Mouse (Mus musculus): ENCODE measurements around the gene Vav2.

Vav2 gene

DNA sequence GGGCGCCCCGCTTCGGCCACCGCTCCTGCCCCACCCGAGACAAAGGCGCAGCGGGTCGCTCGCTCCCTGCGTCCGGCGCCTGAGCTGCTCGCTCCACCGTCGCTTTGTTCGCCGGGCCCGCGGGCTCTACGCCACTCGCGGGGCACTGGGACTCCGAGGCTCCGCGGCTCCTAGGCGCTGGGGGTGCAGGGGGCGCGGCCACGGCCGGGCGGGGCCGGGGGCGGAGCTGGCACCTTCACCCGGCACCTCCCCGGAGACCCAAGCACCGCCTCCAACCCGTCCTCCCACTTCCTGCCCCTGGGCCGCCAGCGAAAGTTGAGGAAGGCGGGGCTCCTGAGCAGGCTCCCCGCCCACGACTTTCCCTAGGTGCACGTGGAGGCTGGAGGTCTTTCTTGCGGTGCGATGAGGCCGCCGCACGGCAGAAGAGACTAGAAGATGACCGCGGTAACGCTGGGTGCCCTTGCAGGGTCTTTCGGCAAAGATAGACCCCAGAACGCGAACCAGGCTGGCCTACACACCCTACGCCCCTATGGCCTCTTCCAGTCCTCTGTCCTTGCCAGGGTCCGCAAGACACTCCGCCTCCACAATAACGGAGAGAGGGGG is at the start of gene Vav2:
Gene Vav2 (minus strand): TSS at position 179 of the 603 bp plus-strand sequence.
- DNase-seq (ENCODE audit: low read depth, low spot score): peak; percentile 97

DNA sequence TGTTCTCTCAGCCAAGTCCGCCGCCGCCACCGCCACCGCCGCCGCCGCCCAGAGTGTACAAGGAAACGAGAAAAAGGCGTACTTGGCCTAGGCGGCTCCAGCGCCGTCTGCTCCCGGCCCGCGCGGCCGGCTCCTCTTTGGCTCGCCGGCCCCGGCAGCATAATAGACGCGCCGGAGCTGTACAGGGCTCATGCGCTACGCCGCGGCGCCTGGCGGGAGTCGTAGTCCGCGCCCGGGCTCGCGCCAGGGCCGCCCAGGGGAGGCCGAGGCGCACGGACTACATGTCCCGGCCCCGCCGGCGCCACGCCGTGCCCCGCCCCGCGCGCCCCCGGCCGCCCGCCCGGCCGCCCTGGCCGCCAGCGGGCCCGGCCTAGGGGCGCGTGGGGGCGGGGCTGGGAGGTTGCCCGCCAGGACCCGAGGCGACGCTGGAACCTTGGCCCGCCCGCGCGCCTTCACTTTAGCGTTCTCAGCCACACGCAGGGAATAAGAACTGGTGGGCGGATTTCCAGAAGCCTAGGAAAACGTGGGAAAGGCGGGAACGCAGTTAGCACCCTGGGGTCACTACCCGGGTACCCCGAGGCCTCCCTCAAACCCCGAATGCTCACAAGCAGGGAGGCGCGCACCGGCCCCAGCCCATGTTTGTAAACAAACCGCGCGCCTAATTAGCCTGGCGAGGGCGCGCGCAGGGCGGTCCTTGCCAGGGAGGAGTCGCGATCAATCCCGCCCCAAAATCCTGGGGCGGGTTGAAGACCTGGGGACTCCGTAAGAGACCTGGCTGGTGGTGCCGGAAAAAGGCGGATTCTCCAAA is 48.9 kb upstream of the Vav2 start:
- peak; percentile 95 for DNase-seq (ENCODE audit: low read depth, low spot score)

DNA sequence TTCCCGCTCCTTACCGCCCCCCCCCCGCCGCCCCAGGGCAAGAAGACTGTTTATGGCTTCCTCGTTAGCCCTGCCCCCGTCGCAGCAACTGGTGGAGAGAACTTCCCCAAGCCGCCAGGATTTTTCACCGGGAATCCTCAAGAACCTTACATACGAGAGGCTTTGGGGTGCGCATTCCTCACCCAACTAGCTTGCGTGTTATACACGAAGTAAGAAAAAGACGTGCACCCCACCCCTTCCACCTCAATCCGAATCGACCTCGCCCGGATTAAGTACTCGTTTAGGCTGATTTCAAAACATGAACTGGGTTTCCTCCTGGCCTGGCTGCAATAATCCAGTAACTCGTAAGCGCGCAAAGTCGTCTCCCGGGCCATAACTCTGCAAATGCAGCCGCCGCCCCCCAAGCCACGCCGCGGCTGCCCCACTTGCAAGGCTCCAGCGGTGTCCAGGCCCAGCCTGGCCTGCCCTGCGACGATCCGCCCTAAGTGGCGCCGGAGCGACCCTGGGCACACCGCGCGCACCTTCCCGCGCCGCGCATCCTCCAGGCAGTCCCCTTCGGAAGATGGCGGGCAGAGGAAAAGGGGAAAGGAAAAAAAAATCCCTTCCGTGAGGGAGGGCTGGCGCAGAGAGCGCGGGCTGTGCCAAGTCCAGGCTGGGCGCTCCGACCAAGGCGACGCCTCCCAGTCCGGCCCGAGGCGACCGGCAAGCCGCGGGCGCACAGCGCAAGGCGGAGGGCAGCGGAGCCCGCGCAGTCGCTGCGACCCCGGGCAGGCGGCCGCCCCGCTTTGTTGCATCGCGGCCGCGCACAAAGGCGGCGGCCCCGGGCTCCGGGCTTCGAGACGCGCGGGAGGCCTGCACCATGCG is 48.0 kb upstream of the Vav2 start:
- DNase-seq (ENCODE audit: low read depth, low spot score): peak; percentile 61

DNA sequence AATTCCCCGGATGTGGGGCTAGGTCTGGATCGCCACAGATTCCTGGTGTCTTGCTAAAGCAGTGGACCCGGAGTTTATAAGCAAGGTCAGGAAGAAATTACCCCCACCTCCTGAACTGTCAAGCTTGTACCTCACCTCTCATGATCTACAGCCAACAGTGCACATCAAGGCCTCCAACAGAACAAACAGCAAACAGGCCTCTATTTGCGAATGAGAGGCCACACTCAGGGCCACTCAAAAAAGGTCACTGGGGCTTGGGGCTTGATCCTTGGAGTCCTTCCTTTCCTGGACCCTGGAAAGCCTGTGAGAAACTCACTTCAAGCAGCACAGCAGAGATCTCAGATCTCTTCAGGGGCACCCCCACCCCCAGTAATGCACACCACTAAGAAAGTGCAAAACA is 47.1 kb upstream of the Vav2 start:
- peak; percentile 12 for DNase-seq (ENCODE audit: low read depth, low spot score)

DNA sequence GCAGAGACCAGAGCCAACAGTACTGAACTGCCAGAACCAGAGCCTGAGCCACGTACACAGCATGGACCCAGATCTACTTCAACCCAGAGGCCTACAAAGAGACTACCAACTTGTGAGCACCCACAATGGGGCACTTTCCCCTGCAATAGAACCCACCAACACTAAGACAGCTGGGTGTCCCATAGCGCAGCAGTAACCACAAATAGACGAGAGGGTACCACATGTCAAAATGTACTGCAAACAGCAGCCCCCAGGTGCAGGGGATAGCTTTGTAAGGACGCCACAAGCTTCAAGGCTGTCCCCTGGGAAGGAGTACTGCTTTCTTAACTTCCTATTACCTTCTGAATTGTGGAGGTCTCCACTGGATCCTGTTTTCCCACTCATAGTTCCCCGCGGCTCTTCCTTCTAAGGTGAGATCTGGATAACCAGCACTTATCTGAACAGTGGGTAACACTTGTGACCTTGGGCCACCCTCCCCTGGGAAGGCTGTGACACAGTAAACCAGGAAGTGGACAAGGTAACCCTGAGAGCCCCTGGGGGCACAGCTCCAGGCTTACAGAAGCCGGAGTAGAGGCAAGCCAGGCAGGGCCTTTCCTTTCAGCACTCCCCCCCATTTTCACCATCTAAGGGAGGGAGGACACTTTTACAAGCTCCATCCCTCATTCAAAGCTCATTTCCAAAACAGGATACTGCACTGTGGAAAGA is 46.4 kb upstream of the Vav2 start:
- peak; percentile 47 for DNase-seq (ENCODE audit: low read depth, low spot score)

DNA sequence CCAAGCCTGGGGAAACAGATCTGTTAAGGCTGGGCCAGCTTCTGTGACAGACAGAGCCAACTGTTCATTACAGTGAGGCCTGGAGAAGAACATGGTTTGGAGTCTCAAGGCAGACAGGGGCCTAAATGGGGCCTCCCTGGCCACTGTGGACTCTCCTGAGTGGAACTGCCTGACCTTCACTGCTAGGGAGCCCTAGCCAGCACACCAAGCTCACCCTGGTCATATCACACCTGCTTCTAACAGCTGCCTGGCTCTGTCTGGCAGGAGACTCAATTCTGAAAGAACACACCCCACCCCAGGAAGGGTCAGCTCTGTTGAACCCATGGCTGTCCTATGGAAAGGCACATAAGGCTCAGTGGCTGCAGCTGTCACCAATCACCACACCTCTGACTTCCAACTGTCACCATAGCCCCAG is 44.3 kb upstream of the Vav2 start:
- DNase-seq (ENCODE audit: low read depth, low spot score): peak; percentile 20

DNA sequence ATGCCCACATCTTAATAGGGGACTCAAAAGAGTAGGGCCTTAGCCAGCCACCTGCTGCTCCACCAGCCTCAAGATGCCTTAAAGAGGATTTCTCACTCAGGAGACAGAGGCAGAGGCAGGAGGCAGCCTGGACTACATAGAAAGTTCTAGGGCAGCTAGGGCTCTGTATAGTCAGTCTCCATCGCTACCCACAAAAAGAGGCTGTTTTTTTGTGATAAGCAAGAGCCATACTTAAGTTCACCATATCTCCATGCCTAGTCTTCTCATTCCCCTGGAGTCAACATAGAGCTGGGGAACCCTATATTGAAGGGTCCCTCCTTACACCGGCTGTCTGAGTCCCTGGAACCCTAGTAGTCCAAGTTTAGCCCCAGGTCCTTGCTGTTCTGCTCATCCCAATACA is 43.7 kb upstream of the Vav2 start:
- DNase-seq (ENCODE audit: low read depth, low spot score): peak; percentile 40

DNA sequence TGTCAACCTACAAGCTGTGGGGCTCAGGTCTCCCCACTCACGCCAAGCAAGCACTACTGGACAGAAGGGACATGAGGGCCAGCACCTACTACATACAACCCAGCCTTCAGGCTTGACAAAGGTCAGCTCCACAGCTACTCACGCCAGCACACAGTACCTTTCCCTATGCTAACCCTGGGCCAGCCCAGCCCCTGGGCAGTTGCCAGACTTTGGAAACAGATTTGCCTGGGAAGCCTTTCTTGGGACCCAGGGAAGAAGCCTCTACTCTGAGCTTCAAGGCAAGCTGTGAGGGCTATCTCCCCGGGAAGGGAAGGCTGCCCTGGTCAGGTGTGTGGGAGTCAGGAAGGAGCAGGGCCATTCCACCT is 43.1 kb upstream of the Vav2 start:
- no peak for DNase-seq (ENCODE audit: low read depth, low spot score)

DNA sequence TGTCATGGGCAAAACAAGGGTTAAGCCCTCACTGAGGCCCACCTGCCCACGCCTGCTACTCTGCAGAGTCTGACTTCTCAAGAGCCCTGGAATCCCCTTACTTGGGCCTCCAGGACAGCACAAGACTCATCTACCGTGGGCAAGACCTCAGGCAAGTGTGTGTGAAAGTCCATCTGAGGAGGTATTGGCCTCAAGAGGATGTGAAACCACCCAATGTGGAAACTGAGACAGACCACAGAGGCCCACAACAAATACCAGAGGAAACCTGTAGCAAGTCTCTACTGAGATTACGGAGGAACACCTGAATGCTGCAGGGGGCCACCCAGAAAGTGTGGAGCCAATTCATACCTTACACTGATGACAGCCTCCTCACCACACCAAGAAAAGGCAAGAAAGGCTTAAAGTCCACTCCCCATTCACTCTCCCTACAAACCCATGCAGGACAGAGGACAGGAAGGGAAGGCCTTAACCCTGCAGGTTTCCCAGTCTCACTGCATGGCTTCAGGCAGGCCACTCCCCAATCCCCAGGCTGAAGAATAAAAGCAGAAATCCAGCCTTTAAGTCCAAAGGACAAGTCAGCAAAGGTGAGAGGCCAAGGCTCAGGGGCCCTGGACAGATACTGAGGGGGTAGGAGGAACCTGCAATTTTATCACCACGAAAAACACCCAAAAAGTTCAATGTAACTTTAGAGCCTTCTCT is 42.6 kb upstream of the Vav2 start:
- peak; percentile 85 for DNase-seq (ENCODE audit: low read depth, low spot score)

DNA sequence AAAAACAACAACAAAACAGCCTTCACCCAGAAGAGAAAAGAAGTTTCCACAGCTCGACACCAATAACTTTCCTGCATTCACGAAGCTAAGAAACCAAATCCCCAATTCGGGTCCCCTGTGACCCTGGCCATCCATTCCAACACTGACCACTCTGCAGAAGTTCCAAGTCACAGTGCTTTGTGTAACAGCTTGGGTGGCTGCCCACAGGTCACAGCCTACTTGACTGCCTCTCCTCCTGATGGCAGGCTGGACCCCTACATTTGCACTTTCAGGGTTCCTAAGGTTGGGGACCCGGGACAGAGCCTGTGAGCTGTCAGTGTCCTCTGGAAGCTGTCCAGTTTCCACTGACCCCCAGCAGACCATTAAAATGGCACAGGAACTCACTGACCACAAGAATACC is 36.1 kb upstream of the Vav2 start:
- DNase-seq (ENCODE audit: low read depth, low spot score): no peak

DNA sequence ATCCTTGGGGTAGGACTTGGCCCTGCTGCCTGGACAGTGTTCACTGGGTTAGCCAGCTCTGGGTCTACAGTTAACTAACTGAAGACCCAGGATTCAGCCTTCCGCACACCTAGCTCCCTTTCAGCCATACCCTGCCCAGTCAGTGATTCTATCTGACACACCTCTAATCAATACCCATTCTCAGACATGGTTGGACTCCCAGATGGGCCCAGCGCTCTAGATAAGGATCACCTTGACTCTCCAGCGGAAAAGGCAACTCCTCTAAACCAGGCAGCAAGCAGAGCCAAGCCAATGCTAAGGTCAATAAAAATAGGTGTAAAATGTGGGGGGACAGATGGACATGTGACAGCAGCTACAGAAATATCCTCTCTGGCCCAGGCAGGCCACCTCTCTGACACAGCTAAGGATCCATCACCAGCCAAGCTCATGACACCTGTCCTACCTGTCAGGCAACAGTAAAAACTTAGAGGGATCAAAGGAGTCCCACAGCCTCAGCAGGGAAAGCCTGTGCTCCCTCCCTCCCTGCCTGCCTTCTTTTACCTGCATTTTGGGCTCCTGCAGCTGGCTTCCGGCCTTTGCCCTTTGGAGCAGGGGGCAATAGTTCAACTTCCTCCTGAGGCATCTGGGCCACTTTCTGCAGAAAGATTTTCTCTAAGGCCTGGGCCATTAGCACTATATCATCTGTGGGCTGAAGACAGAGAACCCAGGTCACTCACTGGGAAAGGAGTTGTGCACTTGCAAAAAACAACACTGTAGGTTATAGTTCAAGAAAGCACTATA is 35.2 kb upstream of the Vav2 start:
- DNase-seq (ENCODE audit: low read depth, low spot score): no peak

DNA sequence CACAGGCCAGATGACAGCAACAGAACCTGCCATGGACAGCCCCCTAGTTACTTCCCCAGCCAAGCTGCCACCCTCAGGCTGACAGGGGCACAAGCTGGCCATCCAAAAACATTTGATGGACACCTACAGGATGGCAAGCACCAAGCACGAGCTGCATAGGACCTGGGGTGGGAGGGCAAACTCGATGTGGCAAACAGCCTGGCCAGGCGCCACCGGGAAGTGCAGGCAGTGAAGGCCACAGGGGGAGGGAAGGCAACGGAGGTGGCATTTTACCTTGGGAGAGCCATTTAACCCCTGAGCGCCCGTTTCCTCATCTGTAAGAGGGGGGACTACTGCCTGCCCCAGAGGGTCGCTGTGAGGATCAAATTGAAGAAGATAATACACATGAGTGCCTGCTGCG is 33.8 kb upstream of the Vav2 start:
- DNase-seq (ENCODE audit: low read depth, low spot score): no peak

DNA sequence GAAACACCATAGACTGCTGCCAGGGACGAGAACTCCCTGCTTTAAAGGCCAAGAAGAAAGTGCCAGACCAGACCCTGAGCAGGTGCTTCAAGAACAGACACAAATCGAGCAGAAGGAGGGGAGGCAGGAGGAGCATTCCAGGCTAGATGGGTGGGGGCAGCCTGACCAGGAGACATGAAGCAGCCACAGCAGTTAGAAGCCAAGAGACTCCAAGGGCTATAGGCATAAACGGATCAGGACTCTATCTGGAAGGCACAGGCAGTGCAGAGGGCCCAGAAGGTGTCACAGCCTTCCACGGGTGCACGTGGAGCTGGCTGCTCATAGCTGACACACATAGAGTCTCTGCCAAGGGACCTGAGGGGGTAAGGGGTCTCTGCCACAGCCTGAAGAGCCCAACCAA is 33.3 kb upstream of the Vav2 start:
- no peak for DNase-seq (ENCODE audit: low read depth, low spot score)

DNA sequence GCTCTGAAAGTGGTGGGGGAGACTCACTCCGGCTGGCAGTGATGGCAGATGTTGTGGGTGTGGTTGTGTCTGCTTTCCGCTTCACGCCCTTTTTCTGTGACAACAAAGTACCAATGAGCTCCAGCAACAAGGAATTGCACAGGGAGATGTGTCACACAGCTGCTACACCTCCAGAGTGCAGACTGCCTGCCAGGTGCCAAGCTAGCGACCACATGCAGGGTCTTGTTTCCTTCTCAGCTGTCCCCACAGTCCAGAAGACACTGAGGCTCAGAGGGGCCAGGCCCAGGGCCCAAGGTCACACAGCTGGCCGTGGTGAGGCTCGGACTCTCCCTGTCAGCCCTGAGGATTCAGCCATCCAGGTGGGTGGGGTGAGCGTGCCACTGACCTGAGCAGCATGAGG is 32.9 kb upstream of the Vav2 start:
- DNase-seq (ENCODE audit: low read depth, low spot score): no peak

DNA sequence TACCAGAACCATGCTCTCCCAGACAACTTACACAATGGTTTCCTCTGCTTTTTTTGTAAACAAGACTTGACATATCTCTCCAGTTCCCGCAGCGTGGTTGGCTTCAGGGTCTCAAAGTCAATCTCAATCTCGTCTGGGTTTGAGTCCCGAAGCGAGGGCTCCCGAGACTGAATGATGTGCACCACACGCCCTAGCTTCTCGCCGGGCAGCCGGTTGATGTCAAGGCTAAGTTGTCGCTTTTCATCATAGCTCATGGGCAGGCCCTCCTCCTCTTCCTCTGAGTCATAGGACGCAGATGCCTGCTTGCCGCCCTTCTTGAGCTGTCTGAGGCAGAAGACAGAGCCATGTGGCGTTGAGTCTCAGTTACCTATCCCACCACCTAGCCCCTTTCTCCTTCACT is 23.4 kb upstream of the Vav2 start:
- DNase-seq (ENCODE audit: low read depth, low spot score): no peak

DNA sequence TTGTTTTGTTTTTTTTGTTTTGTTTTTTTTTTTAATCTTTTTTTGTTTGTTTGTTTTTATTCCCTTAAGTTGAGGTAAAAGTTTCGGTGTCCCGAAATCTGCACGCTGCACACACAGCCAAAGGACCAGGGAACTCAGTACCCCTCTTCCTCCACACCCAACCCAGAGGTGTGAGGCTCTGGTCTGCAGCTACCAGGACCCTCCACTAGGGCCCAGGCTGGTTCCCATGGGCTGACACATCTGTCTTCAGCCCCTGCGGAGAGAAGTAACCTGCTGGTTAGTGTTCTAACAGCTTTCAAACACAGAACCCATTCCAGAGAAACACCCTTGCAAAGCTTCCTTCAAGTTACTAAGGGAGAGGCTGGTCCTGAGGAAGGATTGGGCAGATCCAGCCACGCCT is 20.9 kb upstream of the Vav2 start:
- DNase-seq (ENCODE audit: low read depth, low spot score): no peak

DNA sequence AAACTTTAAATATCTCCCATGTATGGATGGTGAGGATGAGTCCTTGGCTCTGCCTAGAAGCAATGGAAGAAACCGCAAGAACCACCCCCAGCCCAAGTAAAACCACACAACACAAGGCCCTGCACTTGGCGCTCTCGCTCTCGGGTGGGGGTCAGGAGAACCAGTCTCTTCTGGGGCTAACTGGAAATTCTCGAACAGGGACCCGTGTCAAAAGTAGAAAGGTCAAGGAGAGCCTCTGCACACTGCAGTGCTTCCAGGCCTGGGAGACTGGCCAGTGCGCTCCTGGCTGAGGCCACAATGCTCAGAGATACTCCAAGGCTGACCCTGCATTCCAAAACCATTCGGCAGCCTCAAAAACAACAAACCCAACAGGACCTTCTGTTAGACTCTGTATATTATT is 20.0 kb upstream of the Vav2 start:
- no peak for DNase-seq (ENCODE audit: low read depth, low spot score)

DNA sequence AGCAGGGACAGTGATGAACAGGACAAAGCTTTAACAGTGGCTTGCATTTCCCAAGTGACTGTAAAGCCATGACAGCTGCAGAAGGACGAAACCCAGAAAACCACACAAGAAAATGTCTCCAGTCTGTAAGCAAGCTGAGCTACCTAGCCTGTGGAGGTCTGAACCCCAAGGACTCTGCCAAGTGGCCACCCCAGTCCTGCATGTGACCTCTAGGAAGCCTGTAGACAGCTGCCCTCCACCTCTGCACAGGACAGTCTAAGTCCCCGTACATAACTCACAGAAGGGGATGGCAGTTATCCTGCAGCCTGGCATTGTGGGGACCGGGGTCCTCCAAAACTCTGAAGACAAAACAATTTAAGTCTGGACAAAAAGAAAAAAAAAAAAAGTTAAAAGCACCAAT is 19.1 kb upstream of the Vav2 start:
- DNase-seq (ENCODE audit: low read depth, low spot score): no peak

DNA sequence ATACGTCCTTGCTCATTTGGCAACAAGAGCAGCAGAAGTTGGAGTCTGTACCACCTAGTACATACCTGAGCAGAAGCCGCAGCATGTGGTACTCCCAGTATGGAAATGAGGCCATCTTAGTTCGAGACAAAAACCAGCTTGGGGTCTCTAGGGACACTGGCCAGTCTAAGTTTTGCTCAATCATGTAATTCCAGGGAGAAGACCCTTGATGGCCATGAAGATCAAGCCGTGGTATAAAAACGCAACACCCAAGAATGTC is 16.5 kb upstream of the Vav2 start:
- DNase-seq (ENCODE audit: low read depth, low spot score): no peak

DNA sequence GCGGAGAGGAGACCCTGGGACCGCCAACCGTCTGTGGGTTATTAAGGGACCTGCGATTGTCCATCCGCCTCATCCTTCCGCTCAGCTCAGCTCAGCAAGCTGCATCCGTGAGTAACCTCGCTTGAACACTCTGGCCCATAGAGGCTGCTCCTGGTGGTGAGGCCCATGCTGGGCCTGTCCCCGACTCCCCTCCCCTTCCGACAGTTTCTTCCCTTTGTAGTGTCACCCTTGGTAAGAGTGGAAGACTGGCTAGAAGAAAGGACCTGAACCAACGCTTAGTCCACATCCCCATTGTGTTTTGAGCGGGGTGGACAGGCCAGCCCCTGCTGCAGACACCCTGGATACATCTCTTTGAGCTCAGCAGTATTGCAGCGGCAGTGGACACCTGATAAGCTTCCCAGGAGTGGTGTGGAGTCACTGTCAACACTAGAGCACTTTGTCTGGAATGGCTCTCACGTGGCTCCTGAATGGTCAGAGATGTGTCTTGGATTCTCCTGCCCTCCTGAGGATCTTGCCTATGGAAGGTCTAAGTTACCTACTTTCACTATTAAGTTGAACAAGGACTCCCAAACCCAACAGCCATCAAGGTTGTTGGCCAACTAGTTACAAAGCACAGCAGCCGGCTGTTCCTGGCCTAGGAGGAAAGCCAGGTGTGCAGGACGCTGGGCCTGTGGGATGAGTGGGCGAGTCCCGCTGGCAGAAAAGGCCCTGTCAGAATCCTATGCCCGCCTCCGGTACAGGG is 16.0 kb upstream of the Vav2 start:
- DNase-seq (ENCODE audit: low read depth, low spot score): no peak

Measured in A20 (cell line).